Mouse (Mus musculus): ENCODE measurements around the gene Gm10999. TPM values are rescaled to one million over a fixed set of nuclear protein-coding genes. Genes with fewer than 3 reads are reported as not detected.
"Not testable (repeated sequence)": the region's sequence is repeated elsewhere in the genome, so short reads cannot be mapped to it uniquely, and the experiment has no call there.

Gm10999 gene
- polyA plus RNA-seq (2016; fragmentation: Nextera tagmentation; extraction: Ambion mirVana) = not detected in 2 replicates

DNA sequence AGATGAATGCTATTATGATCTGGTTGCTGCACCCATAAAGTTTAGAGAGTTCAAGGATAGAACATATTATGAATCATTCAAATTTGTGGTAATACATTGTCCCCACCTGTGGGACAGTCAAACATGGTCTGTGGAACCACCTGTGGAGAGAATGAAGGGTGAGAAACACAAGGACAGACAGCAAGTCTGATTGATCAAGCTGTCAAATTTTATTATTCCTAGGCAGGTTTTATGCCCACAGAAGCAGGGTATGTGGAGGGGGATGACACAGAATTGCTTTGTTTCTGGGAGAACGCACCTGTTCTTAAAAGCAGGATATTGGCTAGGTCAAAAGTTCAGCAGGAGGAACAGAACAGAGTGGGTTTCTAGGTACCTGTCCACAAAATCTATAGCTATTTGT is at the start of gene Gm10999:
Gene Gm10999 (minus strand): TSS at position 101 of the 400 bp plus-strand sequence.
- Histone ChIP-seq H3K27ac (replicated peaks) (no peak within 1 kb of the TSS), H3K9me3 (no peaks in the 10 kb centered on the region), H3K4me3 (no peak within 1 kb of the TSS), H3K36me3 (replicated peaks) (no peaks in the 10 kb centered on the region), H3K27me3 (replicated peaks; ENCODE audit: low read depth, poor library complexity, severe bottlenecking) (no peaks in the 10 kb centered on the region), H3K4me1 (no peaks in the 10 kb centered on the region)
- WGBS = 86% methylated on average over 1 of the region's 1 CpGs
- DNase-seq (ENCODE audit: low spot score) = no peak

GRCm38 (mm10) chr8:129133475-129133874 is 2.0 kb upstream of the Gm10999 start:
- H3K9me3 ChIP-seq = no peaks in the 10 kb centered on the region
- H3K27me3 ChIP-seq (replicated peaks; ENCODE audit: low read depth, poor library complexity, severe bottlenecking) = no peaks in the 10 kb centered on the region
- no peaks in the 10 kb centered on the region for H3K4me1 ChIP-seq
- H3K36me3 ChIP-seq (replicated peaks) = no peaks in the 10 kb centered on the region
- no peak overlapping the region for H3K4me3 ChIP-seq
- no peak overlapping the region for H3K27ac ChIP-seq (replicated peaks)
- DNase-seq (ENCODE audit: low spot score) = no peak

DNA sequence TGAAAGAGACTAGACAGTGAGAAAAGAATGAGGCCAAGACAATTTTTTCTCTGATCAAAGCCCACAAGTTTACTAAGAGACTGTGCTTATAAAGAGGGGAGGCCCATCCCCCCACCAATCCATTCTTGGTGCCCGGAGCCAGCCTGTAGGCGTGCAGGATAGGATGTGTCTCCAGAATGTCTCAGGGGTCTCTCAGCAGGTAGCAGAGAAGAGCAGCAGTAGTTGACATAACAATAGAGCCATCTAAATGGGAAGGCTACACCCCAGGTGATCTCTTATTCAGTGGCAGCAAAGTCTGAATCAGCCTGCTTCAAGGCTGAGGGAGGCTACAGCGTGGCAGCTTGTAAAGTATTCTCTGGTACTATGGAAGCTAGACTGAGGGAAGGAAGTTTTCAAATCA is 15.7 kb downstream of the Gm10999 start:
- not testable (repeated sequence) for H3K36me3 ChIP-seq (replicated peaks); H3K4me1 ChIP-seq; H3K4me3 ChIP-seq; H3K27ac ChIP-seq (replicated peaks); DNase-seq (ENCODE audit: low spot score); H3K9me3 ChIP-seq; H3K27me3 ChIP-seq (replicated peaks; ENCODE audit: low read depth, poor library complexity, severe bottlenecking)
- 46% methylated on average over 3 of the region's 3 CpGs for WGBS

Other genes starting within 250 kb of the Gm10999 start
- gene Ccdc7a, start 66.1 kb downstream of the Gm10999 start, polyA plus RNA-seq (2016; fragmentation: Nextera tagmentation; extraction: Ambion mirVana) = not detected in 2 replicates
- not detected in 2 replicates for gene Ccdc7b, start 64.5 kb downstream of the Gm10999 start, polyA plus RNA-seq (2016; fragmentation: Nextera tagmentation; extraction: Ambion mirVana)
- 22.9 and 23.4 TPM in 2 replicates for gene 2610044O15Rik8, start 102.7 kb upstream of the Gm10999 start, polyA plus RNA-seq (2016; fragmentation: Nextera tagmentation; extraction: Ambion mirVana)

All from embryonic facial prominence, embryonic 10.5 days (tissue).